Mouse (Mus musculus) stomach, embryonic 14.5 days (tissue): ENCODE data around the gene Oxsm. TPM values are rescaled to one million over a fixed set of nuclear protein-coding genes. Genes with fewer than 3 reads are reported as not detected.
A peak's percentile ranks its signal among the peaks of the same experiment; 100 is the strongest.

Source experiments
- ATAC-seq: fragments of 200-750 bp; cut with Nextera tagmentation; 2 replicates; pipeline ENCODE4 v1.8.0; 2017; ENCODE audit warnings: low read depth, moderate TSS enrichment; ENCODE audit not compliant: insufficient number of reproducible peaks, insufficient read depth, low FRiP score
- H3K27ac ChIP-seq: fragments of 300-500 bp; sonication (generic); 2 replicates; pipeline ENCODE4 v1.5.1; 2014; ENCODE audit warnings: mild to moderate bottlenecking, low read length, moderate library complexity, mixed read lengths
- H3K27me3 ChIP-seq: fragments of 300-500 bp; sonication (generic); 2 replicates; pipeline ENCODE4 v1.6.1; 2014; ENCODE audit warnings: low read length, control low read depth, mixed read lengths; ENCODE audit not compliant: control insufficient read depth, insufficient read depth
- H3K36me3 ChIP-seq: fragments of 300-500 bp; sonication (generic); 2 replicates; pipeline ENCODE4 v1.6.1; 2014; ENCODE audit warnings: mild to moderate bottlenecking, control low read depth, low read length, moderate library complexity, mixed read lengths; ENCODE audit not compliant: control insufficient read depth, insufficient read depth
- H3K4me1 ChIP-seq: fragments of 300-500 bp; sonication (generic); 2 replicates; pipeline ENCODE4 v1.6.1; 2014; ENCODE audit warnings: low read length, control low read depth, mixed read lengths; ENCODE audit not compliant: control insufficient read depth, insufficient read depth
- H3K4me2 ChIP-seq: fragments of 300-500 bp; sonication (generic); replicated peaks from 2 replicates; pipeline ENCODE4 v1.6.1; 2014; ENCODE audit warnings: low read depth, low read length, control low read depth
- H3K4me3 ChIP-seq: fragments of 300-500 bp; sonication (generic); 2 replicates; pipeline ENCODE4 v1.5.1; 2014; ENCODE audit warnings: low read depth, low read length, control low read depth
- H3K9ac ChIP-seq: fragments of 300-500 bp; sonication (generic); replicated peaks from 2 replicates; pipeline ENCODE4 v1.6.1; 2014; ENCODE audit warnings: low read depth, mild to moderate bottlenecking, control low read depth, low read length, moderate library complexity, mixed read lengths
- H3K9me3 ChIP-seq: fragments of 300-500 bp; sonication (generic); 2 replicates; pipeline ENCODE4 v1.6.1; 2016; ENCODE audit warnings: low read depth, low read length, control low read depth; ENCODE audit not compliant: control insufficient read depth
- WGBS: fragments of 180-500 bp; shearing (Covaris S2); extraction: QIAGEN DNeasy Blood & Tissue Kit; methylation state at CpG from one replicate; pipeline ENCODE4 v1.1.7; 2014; 5-methylcytosine and 5-hydroxymethylcytosine counted together
- polyA plus RNA-seq: library from polyadenylated mRNA; unstranded; fragments of >200 nt; fragmentation: Nextera tagmentation; extraction: Ambion mirVana; gene quantifications from 2 replicates; pipeline ENCODE4 v1.2.1, GENCODE M21; 2014

Gene Oxsm
- polyA plus RNA-seq, 1 experiment from 2014 or later = 1.5 TPM

- H3K36me3 ChIP-seq = no peaks in the 10 kb centered on the region
- H3K4me3 ChIP-seq = no peak overlapping the region
- H3K27me3 ChIP-seq = no peaks in the 10 kb centered on the region
- H3K9me3 ChIP-seq = no peaks in the 10 kb centered on the region
- no peak overlapping the region for H3K4me2 ChIP-seq
- H3K27ac ChIP-seq = no peak overlapping the region
- H3K4me1 ChIP-seq = no peaks in the 10 kb centered on the region
- no peak for ATAC-seq
- no peak overlapping the region for H3K9ac ChIP-seq
Observed at GRCm38 (mm10) chr14:16230581-16230980, 19.0 kb downstream of the Oxsm start.

GRCm38 (mm10) chr14:16229395-16229794, 20.2 kb downstream of the Oxsm start:
- Histone ChIP-seq H3K9me3 (no peaks in the 10 kb centered on the region), H3K4me1 (no peaks in the 10 kb centered on the region), H3K4me3 (no peak overlapping the region), H3K9ac (no peak overlapping the region), H3K4me2 (no peak overlapping the region), H3K27ac (no peak overlapping the region), H3K36me3 (no peaks in the 10 kb centered on the region), H3K27me3 (no peaks in the 10 kb centered on the region)
- WGBS = 72% methylated on average over 2 of the region's 2 CpGs
- no peak for ATAC-seq

- WGBS = 55% methylated on average over 2 of the region's 2 CpGs
- ATAC-seq = no peak
Observed at GRCm38 (mm10) chr14:16219015-16219414, 30.6 kb downstream of the Oxsm start.

GRCm38 (mm10) chr14:16207722-16208121, 41.9 kb downstream of the Oxsm start:
- Histone ChIP-seq H3K36me3 (no peaks in the 10 kb centered on the region), H3K9ac (no peak overlapping the region), H3K27ac (no peak overlapping the region), H3K4me2 (no peak overlapping the region), H3K4me3 (no peak overlapping the region), H3K9me3 (no peaks in the 10 kb centered on the region), H3K27me3 (no peaks in the 10 kb centered on the region), H3K4me1 (no peaks in the 10 kb centered on the region)
- no peak for ATAC-seq

More at GRCm38 (mm10) chr14:16219015-16219414, 30.6 kb downstream of the Oxsm start:
- no peak overlapping the region for H3K4me2 ChIP-seq
- H3K4me1 ChIP-seq = no peaks in the 10 kb centered on the region
- no peak overlapping the region for H3K9ac ChIP-seq
- no peak overlapping the region for H3K27ac ChIP-seq
- no peak overlapping the region for H3K4me3 ChIP-seq
- H3K27me3 ChIP-seq = no peaks in the 10 kb centered on the region
- no peaks in the 10 kb centered on the region for H3K9me3 ChIP-seq
- H3K36me3 ChIP-seq = no peaks in the 10 kb centered on the region

- Histone ChIP-seq H3K4me2 (no peak overlapping the region), H3K4me3 (no peak overlapping the region), H3K9ac (no peak overlapping the region), H3K36me3 (no peaks in the 10 kb centered on the region), H3K4me1 (no peaks in the 10 kb centered on the region), H3K27me3 (no peaks in the 10 kb centered on the region), H3K27ac (no peak overlapping the region), H3K9me3 (no peaks in the 10 kb centered on the region)
- ATAC-seq = no peak
- WGBS = 45% methylated on average over 3 of the region's 3 CpGs
Observed at GRCm38 (mm10) chr14:16201673-16202072, 47.9 kb downstream of the Oxsm start.

GRCm38 (mm10) chr14:16200969-16201638, 48.5 kb downstream of the Oxsm start:
- Histone ChIP-seq H3K4me1 (no peaks in the 10 kb centered on the region), H3K27me3 (no peaks in the 10 kb centered on the region), H3K4me2 (no peak overlapping the region), H3K9ac (no peak overlapping the region), H3K9me3 (no peaks in the 10 kb centered on the region), H3K4me3 (no peak overlapping the region), H3K27ac (no peak overlapping the region), H3K36me3 (no peaks in the 10 kb centered on the region)
- 37% methylated on average over 8 of the region's 8 CpGs for WGBS
- ATAC-seq = peak; percentile 37; the same call in 1 of the 2 replicates

GRCm38 (mm10) chr14:16200220-16200912, 49.2 kb downstream of the Oxsm start:
- WGBS = 46% methylated on average over 6 of the region's 6 CpGs
- H3K36me3 ChIP-seq = no peaks in the 10 kb centered on the region
- H3K27ac ChIP-seq = no peak overlapping the region
- no peaks in the 10 kb centered on the region for H3K27me3 ChIP-seq
- no peak overlapping the region for H3K4me2 ChIP-seq
- H3K4me1 ChIP-seq = no peaks in the 10 kb centered on the region
- ATAC-seq = no peak
- no peaks in the 10 kb centered on the region for H3K9me3 ChIP-seq
- no peak overlapping the region for H3K9ac ChIP-seq
- no peak overlapping the region for H3K4me3 ChIP-seq

- Histone ChIP-seq H3K36me3 (no peaks in the 10 kb centered on the region), H3K27ac (no peak overlapping the region), H3K9me3 (no peaks in the 10 kb centered on the region), H3K9ac (no peak overlapping the region), H3K27me3 (no peaks in the 10 kb centered on the region), H3K4me1 (no peaks in the 10 kb centered on the region), H3K4me2 (no peak overlapping the region), H3K4me3 (no peak overlapping the region)
- no peak for ATAC-seq
- WGBS = 45% methylated on average over 4 of the region's 4 CpGs
Observed at GRCm38 (mm10) chr14:16196518-16196917, 53.1 kb downstream of the Oxsm start.
